Mouse (Mus musculus) layer of hippocampus, adult 2 months (tissue): Measurements from ENCODE around the gene H2afb1. TPM values are rescaled to one million over a fixed set of nuclear protein-coding genes. Genes with fewer than 3 reads are reported as not detected.
"Not testable (repeated sequence)": the region's sequence is repeated elsewhere in the genome, so short reads cannot be mapped to it uniquely, and the experiment has no call there.

Experiments used
- DNase-seq, 2 experiments: peaks; one replicate each; pipeline ENCODE4 v3.0.0; 2022; ENCODE audit warnings: low spot score in 2 of 2
- H3K27ac ChIP-seq: fragments of 200-600 bp; 2 replicates; pipeline ENCODE4 v1.8.1; 2022
- H3K4me3 ChIP-seq: fragments of 200-600 bp; 2 replicates; pipeline ENCODE4 v1.8.1; 2022; ENCODE audit warnings: mild to moderate bottlenecking
- CTCF ChIP-seq: fragments of 200-600 bp; conservative IDR thresholded peaks from 2 replicates; pipeline ENCODE4 v1.8.1; 2022; ENCODE audit warnings: antibody characterized with exemption, mild to moderate bottlenecking, moderate library complexity
- long read RNA-seq, 2 experiments: library from polyadenylated mRNA; stranded (forward); transcript quantifications; one replicate each; pipeline ENCODE4 v2.0.0; 2021; ENCODE audit warnings: borderline mapping rate in 2 of 2
- total RNA-seq, 2 experiments: library from RNA; stranded (reverse); gene quantifications; 2 replicates each; pipeline ENCODE4 v1.2.3; 2021

H2afb1 gene
- total RNA-seq, result not detected
- long read RNA-seq, experiment 1, result 0 reads
- long read RNA-seq, experiment 2, result 0 reads

DNA sequence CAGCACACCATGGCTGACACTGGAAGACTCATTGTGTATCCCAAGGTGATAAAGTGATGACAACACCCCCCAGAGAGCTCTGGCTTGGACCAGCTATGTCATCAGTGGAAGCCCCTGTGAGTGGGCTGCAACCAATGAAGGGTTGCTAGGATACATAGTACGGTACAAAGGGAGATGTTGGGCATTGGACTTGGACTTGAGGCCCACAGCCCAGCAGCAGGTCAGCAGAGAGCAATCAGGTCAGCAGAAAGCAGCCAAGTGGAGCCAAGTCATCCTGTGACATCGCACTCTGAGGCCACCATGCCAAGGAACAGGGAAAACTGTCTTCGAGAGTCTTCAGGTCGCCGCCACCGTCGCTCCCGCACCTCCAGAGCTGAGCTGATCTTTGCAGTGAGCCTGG, at the start of gene H2afb1:
Gene H2afb1, plus strand, starts transcription at position 301 of the 400 bp plus-strand sequence.
- not testable (repeated sequence) for H3K27ac ChIP-seq, DNase-seq, H3K4me3 ChIP-seq

DNA sequence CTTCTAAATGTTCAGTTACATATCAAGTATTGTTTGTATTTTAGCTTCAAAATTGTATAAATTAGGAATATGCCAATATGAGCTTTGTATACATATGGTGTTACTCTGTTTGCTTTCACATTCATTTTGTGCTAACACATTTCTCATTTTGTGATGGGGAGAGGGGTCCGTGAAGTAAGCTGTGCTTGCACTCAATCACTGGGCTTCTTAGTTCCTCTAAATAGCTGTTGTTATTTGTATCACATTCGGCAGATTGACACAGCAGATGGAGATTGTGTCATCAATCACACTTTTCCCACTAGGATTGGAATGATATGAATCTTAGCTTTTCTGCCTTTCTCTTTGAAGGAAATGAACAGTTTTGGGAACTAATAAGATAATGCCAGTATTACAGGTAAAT, 21.5 kb downstream of the H2afb1 start:
- Histone ChIP-seq H3K27ac (no peak overlapping the region), H3K4me3 (no peak overlapping the region)
- DNase-seq, result peak; percentile 0 to 13
- no peak for TF ChIP-seq CTCF
